Mouse (Mus musculus) thymus, adult 2 months (tissue): Measurements from ENCODE around the gene Tgfa.

Experiments used
- CTCF ChIP-seq: fragments of 200-500 bp; IDR thresholded peaks from 2 replicates; pipeline ENCODE4 v1.5.1; 2012; ENCODE audit warnings: mild to moderate bottlenecking, control low read depth, low read length, moderate library complexity, borderline replicate concordance; ENCODE audit not compliant: control insufficient read depth, poor library complexity, insufficient read depth; ENCODE audit errors: extremely low read depth
- POLR2A ChIP-seq: fragments of 200-500 bp; IDR thresholded peaks from 2 replicates; pipeline ENCODE4 v1.6.1; 2012; ENCODE audit warnings: mild to moderate bottlenecking, low read length, control low read depth, moderate library complexity; ENCODE audit not compliant: control insufficient read depth, poor library complexity, insufficient read depth; ENCODE audit errors: extremely low read depth

DNA sequence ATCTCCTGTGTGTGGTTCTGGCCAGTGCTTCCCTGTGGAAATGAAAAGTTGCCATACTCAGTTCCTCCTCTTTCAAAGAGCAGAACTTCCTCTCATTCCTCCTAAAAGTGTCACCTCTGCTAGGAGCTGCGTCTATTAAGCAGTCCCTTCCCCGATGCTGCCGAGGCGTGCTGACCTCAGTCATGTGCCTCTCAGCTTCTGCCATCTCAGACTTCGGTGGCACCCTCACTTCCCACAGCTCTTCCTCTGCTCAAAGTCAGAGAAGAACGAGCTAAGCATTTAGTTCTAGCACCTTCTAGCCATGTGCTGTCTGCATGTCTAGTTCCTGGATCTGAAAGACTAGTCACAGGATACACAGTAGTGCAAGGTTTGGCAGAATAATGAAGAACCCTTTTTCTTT is 64.2 kb downstream of the Tgfa start:
- TF ChIP-seq POLR2A (no peak), CTCF (no peak)
